Mouse (Mus musculus) heart, embryonic 10.5 days (tissue): ENCODE measurements around the gene Ninl. TPM values are rescaled to one million over a fixed set of nuclear protein-coding genes. Genes with fewer than 3 reads are reported as not detected.

ENCODE experiments used
- DNase-seq: peaks from one replicate; pipeline ENCODE4 v3.0.0-alpha.2; 2017; ENCODE audit warnings: low spot score
- H3K27ac ChIP-seq: fragments of 300-500 bp; sonication (generic); 2 replicates; pipeline ENCODE4 v1.5.1; 2016; ENCODE audit warnings: mild to moderate bottlenecking
- H3K27me3 ChIP-seq: fragments of 300-500 bp; sonication (generic); 2 replicates; pipeline ENCODE4 v1.6.1; 2016; ENCODE audit warnings: mild to moderate bottlenecking; ENCODE audit not compliant: poor library complexity, insufficient read depth, severe bottlenecking
- H3K36me3 ChIP-seq: fragments of 300-500 bp; sonication (generic); 2 replicates; pipeline ENCODE4 v1.6.1; 2016; ENCODE audit warnings: mild to moderate bottlenecking, moderate library complexity
- H3K4me1 ChIP-seq: fragments of 300-500 bp; sonication (generic); 2 replicates; pipeline ENCODE4 v1.6.1; 2016; ENCODE audit warnings: mild to moderate bottlenecking
- H3K4me3 ChIP-seq: fragments of 300-500 bp; sonication (generic); 2 replicates; pipeline ENCODE4 v1.5.1; 2016; ENCODE audit warnings: mild to moderate bottlenecking, moderate library complexity
- H3K9me3 ChIP-seq: fragments of 300-500 bp; sonication (generic); 2 replicates; pipeline ENCODE4 v1.6.1; 2016; ENCODE audit warnings: mild to moderate bottlenecking, moderate library complexity
- WGBS: fragments of 180-500 bp; shearing (Covaris S2); methylation state at CpG from one replicate; pipeline ENCODE4 v1.1.7; 2016; 5-methylcytosine and 5-hydroxymethylcytosine counted together
- polyA plus RNA-seq: library from polyadenylated mRNA; unstranded; fragments of >200 nt; fragmentation: Nextera tagmentation; extraction: Ambion mirVana; gene quantifications from 2 replicates; pipeline ENCODE4 v1.2.1, GENCODE M21; 2016

Ninl gene
- polyA plus RNA-seq, 1 experiment from 2014 or later = 10.9 TPM

GRCm38 (mm10) chr2:151008939-151009509 is 30.2 kb downstream of the Ninl start:
- peak; percentile 93 for DNase-seq
- Histone ChIP-seq H3K36me3 (no peaks in the 10 kb centered on the region), H3K27me3 (peaks cover 3% of the 10 kb centered on the region; the same call in 1 of the 2 replicates), H3K4me1 (0 out of 2 replicates have a peak, but pooled peaks cover 17% of the 10 kb centered on the region), H3K4me3 (peak overlapping the region; percentile 74), H3K9me3 (no peaks in the 10 kb centered on the region), H3K27ac (peak overlapping the region; percentile 89)
- WGBS = under 1% methylated on average over 56 of the region's 57 CpGs

- Histone ChIP-seq H3K27ac (peak overlapping the region; percentile 89), H3K4me3 (peak overlapping the region; percentile 74), H3K4me1 (0 out of 2 replicates have a peak, but pooled peaks cover 17% of the 10 kb centered on the region), H3K36me3 (no peaks in the 10 kb centered on the region), H3K9me3 (no peaks in the 10 kb centered on the region), H3K27me3 (peaks cover 3% of the 10 kb centered on the region; the same call in 1 of the 2 replicates)
- peak; percentile 87 for DNase-seq
- WGBS = under 1% methylated on average over 21 of the region's 21 CpGs
Observed at GRCm38 (mm10) chr2:151008517-151008932, 30.7 kb downstream of the Ninl start.

GRCm38 (mm10) chr2:151008006-151008405 is 31.2 kb downstream of the Ninl start:
- Histone ChIP-seq H3K36me3 (no peaks in the 10 kb centered on the region), H3K27me3 (no peaks in the 10 kb centered on the region), H3K4me1 (0 out of 2 replicates have a peak, but pooled peaks cover 17% of the 10 kb centered on the region), H3K9me3 (no peaks in the 10 kb centered on the region), H3K4me3 (peak overlapping the region; percentile 74), H3K27ac (peak overlapping the region; percentile 89; the same call in 1 of the 2 replicates)
- 49% methylated on average over 6 of the region's 6 CpGs for WGBS
- no peak for DNase-seq

- H3K4me1 ChIP-seq = peaks cover 23% of the 10 kb centered on the region
- no peaks in the 10 kb centered on the region for H3K9me3 ChIP-seq
- WGBS = 83% methylated on average over 5 of the region's 5 CpGs
- no peak overlapping the region for H3K27ac ChIP-seq
- H3K4me3 ChIP-seq = no peak overlapping the region
- no peaks in the 10 kb centered on the region for H3K27me3 ChIP-seq
- no peaks in the 10 kb centered on the region for H3K36me3 ChIP-seq
- no peak for DNase-seq
Observed at GRCm38 (mm10) chr2:151006281-151006945, 32.8 kb downstream of the Ninl start.

- no peak overlapping the region for H3K4me3 ChIP-seq
- H3K9me3 ChIP-seq = no peaks in the 10 kb centered on the region
- H3K4me1 ChIP-seq = peaks cover 25% of the 10 kb centered on the region
- no peak for DNase-seq
- H3K27ac ChIP-seq = no peak overlapping the region
- no peaks in the 10 kb centered on the region for H3K36me3 ChIP-seq
- H3K27me3 ChIP-seq = no peaks in the 10 kb centered on the region
- 71% methylated on average over 10 of the region's 10 CpGs for WGBS
Observed at GRCm38 (mm10) chr2:151004390-151004789, 34.8 kb downstream of the Ninl start.

- Histone ChIP-seq H3K36me3 (no peaks in the 10 kb centered on the region), H3K4me3 (no peak overlapping the region), H3K27me3 (no peaks in the 10 kb centered on the region), H3K27ac (no peak overlapping the region), H3K4me1 (peaks cover 31% of the 10 kb centered on the region), H3K9me3 (no peaks in the 10 kb centered on the region)
- DNase-seq = no peak
- 66% methylated on average over 6 of the region's 6 CpGs for WGBS
Observed at GRCm38 (mm10) chr2:151003796-151004195, 35.4 kb downstream of the Ninl start.

GRCm38 (mm10) chr2:151001619-151002175 is 37.5 kb downstream of the Ninl start:
- Histone ChIP-seq H3K27me3 (no peaks in the 10 kb centered on the region), H3K36me3 (no peaks in the 10 kb centered on the region), H3K4me3 (no peak overlapping the region), H3K4me1 (peaks cover 27% of the 10 kb centered on the region), H3K27ac (no peak overlapping the region), H3K9me3 (no peaks in the 10 kb centered on the region)
- WGBS = 68% methylated on average over 5 of the region's 5 CpGs
- no peak for DNase-seq

- Histone ChIP-seq H3K4me3 (no peak overlapping the region), H3K9me3 (no peaks in the 10 kb centered on the region), H3K36me3 (no peaks in the 10 kb centered on the region), H3K4me1 (peaks cover 27% of the 10 kb centered on the region), H3K27me3 (no peaks in the 10 kb centered on the region), H3K27ac (no peak overlapping the region)
- WGBS = 55% methylated on average over 7 of the region's 7 CpGs
- DNase-seq = no peak
Observed at GRCm38 (mm10) chr2:151000402-151001178, 38.6 kb downstream of the Ninl start.

GRCm38 (mm10) chr2:150999021-150999420 is 40.2 kb downstream of the Ninl start:
- Histone ChIP-seq H3K36me3 (no peaks in the 10 kb centered on the region), H3K9me3 (no peaks in the 10 kb centered on the region), H3K4me1 (peaks cover 20% of the 10 kb centered on the region), H3K27ac (peak overlapping the region; percentile 47), H3K4me3 (0 out of 2 replicates have a peak overlapping the region, but pooled peaks have one; percentile 6), H3K27me3 (no peaks in the 10 kb centered on the region)
- 53% methylated on average over 3 of the region's 3 CpGs for WGBS
- no peak for DNase-seq

- Histone ChIP-seq H3K27me3 (no peaks in the 10 kb centered on the region), H3K9me3 (no peaks in the 10 kb centered on the region), H3K27ac (peak overlapping the region; percentile 31; the same call in 1 of the 2 replicates), H3K36me3 (no peaks in the 10 kb centered on the region), H3K4me1 (peaks cover 20% of the 10 kb centered on the region), H3K4me3 (no peak overlapping the region)
- 81% methylated on average over 5 of the region's 5 CpGs for WGBS
- DNase-seq = peak; percentile 56
Observed at GRCm38 (mm10) chr2:150997618-150998017, 41.6 kb downstream of the Ninl start.

GRCm38 (mm10) chr2:150995324-150995723 is 43.9 kb downstream of the Ninl start:
- DNase-seq = peak; percentile 66
- Histone ChIP-seq H3K36me3 (no peaks in the 10 kb centered on the region), H3K27ac (no peak overlapping the region), H3K27me3 (no peaks in the 10 kb centered on the region), H3K9me3 (no peaks in the 10 kb centered on the region), H3K4me3 (no peak overlapping the region), H3K4me1 (peaks cover 19% of the 10 kb centered on the region)
- 64% methylated on average over 4 of the region's 4 CpGs for WGBS

- peaks cover 5% of the 10 kb centered on the region; the same call in 1 of the 2 replicates for H3K4me1 ChIP-seq
- H3K27ac ChIP-seq = no peak overlapping the region
- no peaks in the 10 kb centered on the region for H3K27me3 ChIP-seq
- WGBS = 88% methylated on average over 4 of the region's 4 CpGs
- DNase-seq = peak; percentile 36
- no peaks in the 10 kb centered on the region for H3K36me3 ChIP-seq
- no peak overlapping the region for H3K4me3 ChIP-seq
- H3K9me3 ChIP-seq = no peaks in the 10 kb centered on the region
Observed at GRCm38 (mm10) chr2:150991050-150991449, 48.1 kb downstream of the Ninl start.
